Comparison of ENCODE assay signal across 9 mouse cellular contexts in genomic region chr11:87309329-87310074, GRCm38 (mm10). TPM values are rescaled to one million over a fixed set of nuclear protein-coding genes. Genes with fewer than 3 reads are reported as not detected.
A peak's percentile ranks its signal among the peaks of the same experiment; 100 is the strongest.
DNase-seq lines count a peak whose midpoint lies in the region; ATAC-seq and TF ChIP-seq lines count a peak whose summit lies in the region.
"Had no signal": no experiment of that assay in that cellular context is flagged by ENCODE, and none has a peak within 500 bp of the region (broad histone marks: within the 10 kb centered on the region; RNA-seq: fewer than 3 reads in every experiment).

No protein-coding gene starts in this region.

- TF ChIP-seq POLR2A in MEL (IDR thresholded peaks at IDR 0.05; ENCODE audit: control insufficient read depth in 1 of 2, insufficient read depth in 1 of 2, low read depth in 1 of 2, low read length in 2 of 2, poor library complexity in 1 of 2) = no peak

- no peaks in the 10 kb centered on the region for H3K79me2 ChIP-seq in MEL (ENCODE audit: control insufficient read depth, insufficient read depth, low read length, poor library complexity)

- H3K4me2 ChIP-seq in liver, embryonic 14.5 days (ENCODE audit: low read depth) = peak overlapping the region; percentile 27; the same call in 1 of the 2 replicates

- H3K4me3 ChIP-seq in layer of hippocampus, adult 2 months = no peak overlapping the region
- peak overlapping the region in 1 of 2 experiments; percentile 21; a peak in 2 of 4 replicates for H3K4me3 ChIP-seq in MEL (ENCODE audit: control insufficient read depth in 1 of 2, insufficient read depth in 1 of 2, low read depth in 2 of 2, low read length in 2 of 2)
- no peak overlapping the region for H3K4me3 ChIP-seq in liver, embryonic 14.5 days (ENCODE audit: insufficient read depth in 1 of 2, low read depth in 2 of 2, low read length in 2 of 2)

- no peak overlapping the region; the same call in 1 of the 2 replicates for H3K9ac ChIP-seq in MEL (ENCODE audit: control insufficient read depth, low read depth, low read length, poor library complexity, severe bottlenecking)
- no peak overlapping the region for H3K9ac ChIP-seq in liver, embryonic 14.5 days (replicated peaks)

- WGBS in liver, embryonic 14.5 days (ENCODE audit: insufficient replicate concordance) = 26% methylated on average over 8 of the region's 8 CpGs

- no peaks in the 10 kb centered on the region for H3K27me3 ChIP-seq in MEL (ENCODE audit: control insufficient read depth in 1 of 2, insufficient read depth in 2 of 2, low read length in 2 of 2)
- H3K27me3 ChIP-seq in liver, embryonic 14.5 days (ENCODE audit: control insufficient read depth, insufficient read depth, low read length) = no peaks in the 10 kb centered on the region

- H3K9me3 ChIP-seq in MEL (replicated peaks; ENCODE audit: insufficient read depth, low read length) = no peaks in the 10 kb centered on the region
- H3K9me3 ChIP-seq in liver, embryonic 14.5 days (ENCODE audit: control insufficient read depth, low read length) = no peaks in the 10 kb centered on the region

- TF ChIP-seq EP300 in MEL (IDR thresholded peaks at IDR 0.05; ENCODE audit: low read depth in 1 of 2, low read length in 2 of 2) = peak; percentile 97 to 100
- TF ChIP-seq EP300 in liver, embryonic 14.5 days (IDR thresholded peaks at IDR 0.05; ENCODE audit: low read depth) = peak; percentile 70

- TF ChIP-seq CTCF in layer of hippocampus, adult 2 months (conservative IDR thresholded peaks at IDR 0.05) = no peak
- TF ChIP-seq CTCF in MEL (IDR thresholded peaks at IDR 0.05 in 2 of 3, conservative IDR thresholded peaks at IDR 0.05 in 1 of 3; ENCODE audit: control insufficient read depth in 1 of 3, insufficient read depth in 1 of 3, low read depth in 2 of 3, low read length in 3 of 3, poor library complexity in 1 of 3, severe bottlenecking in 1 of 3) = no peak
- TF ChIP-seq CTCF in liver, embryonic 14.5 days (IDR thresholded peaks at IDR 0.05; ENCODE audit: low read depth) = no peak

- intact Hi-C loops in gastrocnemius, postnatal 14 days (cut with DNase I; ENCODE audit: low total_unique reads) = no loop called here

- TF ChIP-seq RAD21 in MEL (IDR thresholded peaks at IDR 0.05; ENCODE audit: low read depth, low read length) = no peak

- peaks cover 0 to 30% of the 10 kb centered on the region in 2 experiments; a peak in 2 of 4 replicates for H3K36me3 ChIP-seq in MEL (ENCODE audit: control insufficient read depth in 1 of 2, insufficient read depth in 2 of 2, low read length in 2 of 2)
- no peaks in the 10 kb centered on the region for H3K36me3 ChIP-seq in liver, embryonic 14.5 days (replicated peaks; ENCODE audit: control insufficient read depth, insufficient read depth, low read depth)

- no peak for DNase-seq in layer of hippocampus, adult 2 months (ENCODE audit: low spot score in 2 of 2)
- DNase-seq in layer of hippocampus, postnatal 25 days (ENCODE audit: extremely low spot score in 1 of 2, low spot score in 1 of 2) = no peak
- DNase-seq in MEL (ENCODE audit: low read depth, low spot score) = peak; percentile 98
- DNase-seq in brain, adult 2 months (ENCODE audit: low read depth, low spot score) = peak; percentile 75
- peak; percentile 39 to 46 (median 44) for DNase-seq in liver, embryonic 14.5 days (ENCODE audit: low read depth in 3 of 3, low spot score in 3 of 3)
- DNase-seq in cerebellum, postnatal 10 days = no peak
- DNase-seq in layer of hippocampus, adult 9-11 months = no peak
- DNase-seq in gastrocnemius, postnatal 14 days = no peak
- DNase-seq: midbrain, embryonic 14.5 days had no signal

- peak overlapping the region; percentile 51 for H3K27ac ChIP-seq in layer of hippocampus, adult 2 months
- peak overlapping the region; percentile 74 for H3K27ac ChIP-seq in MEL (ENCODE audit: control insufficient read depth, low read depth, low read length)
- H3K27ac ChIP-seq in liver, embryonic 14.5 days = peak overlapping the region; percentile 44

- peak; percentile 91 for ATAC-seq in liver, embryonic 14.5 days (ENCODE audit: insufficient read depth)

- H3K4me1 ChIP-seq in MEL (ENCODE audit: control insufficient read depth in 1 of 2, insufficient read depth in 2 of 2, low read length in 2 of 2) = peaks cover 25 to 27% of the 10 kb centered on the region in 2 experiments
- peaks cover 9 to 11% of the 10 kb centered on the region in 2 experiments for H3K4me1 ChIP-seq in liver, embryonic 14.5 days (replicated peaks; ENCODE audit: control insufficient read depth in 2 of 2, insufficient read depth in 2 of 2, low read length in 1 of 2)

TF ChIP-seq in MEL, 35 proteins besides CTCF, POLR2A, EP300 and RAD21:
- TF ChIP-seq MYB (IDR thresholded peaks at IDR 0.05; ENCODE audit: low read depth, low read length) (peak; percentile 75), MEF2A (IDR thresholded peaks at IDR 0.05; ENCODE audit: extremely low read depth, insufficient replicate concordance, low read depth, low read length, poor library complexity, severe bottlenecking) (no peak), SIN3A (IDR thresholded peaks at IDR 0.05; ENCODE audit: low read length) (peak; percentile 85), TCF12 (IDR thresholded peaks at IDR 0.05; ENCODE audit: low read depth, low read length) (peak; percentile 96), MYC (IDR thresholded peaks at IDR 0.05; ENCODE audit: low read depth, low read length) (peak; percentile 86), NELFE (IDR thresholded peaks at IDR 0.05; ENCODE audit: low read depth, low read length) (no peak), POLR2AphosphoS5 (IDR thresholded peaks at IDR 0.05; ENCODE audit: borderline replicate concordance, low read depth, low read length) (no peak), BHLHE40 (IDR thresholded peaks at IDR 0.05; ENCODE audit: borderline replicate concordance, low read depth, low read length) (peak; percentile 49; the same call in 1 of the 2 replicates), MAZ (IDR thresholded peaks at IDR 0.05; ENCODE audit: low read depth, low read length) (peak; percentile 87; the same call in 1 of the 2 replicates), MAX (IDR thresholded peaks at IDR 0.05; ENCODE audit: low read length) (peak; percentile 66), ELF1 (IDR thresholded peaks at IDR 0.05; ENCODE audit: low read depth, low read length) (no peak), HCFC1 (IDR thresholded peaks at IDR 0.05; ENCODE audit: low read depth, low read length) (0 out of 2 replicates have a peak, but pooled peaks have one; percentile 41), SMC3 (IDR thresholded peaks at IDR 0.05; ENCODE audit: low read depth, low read length) (0 out of 2 replicates have a peak, but pooled peaks have one; percentile 7), CHD1 (IDR thresholded peaks at IDR 0.05; ENCODE audit: low read depth, low read length) (no peak), ZKSCAN1 (IDR thresholded peaks at IDR 0.05; ENCODE audit: low read depth, low read length) (no peak), JUND (IDR thresholded peaks at IDR 0.05; ENCODE audit: low read depth, low read length) (peak; percentile 98), CHD2 (IDR thresholded peaks at IDR 0.05; ENCODE audit: low read length) (peak; percentile 28; the same call in 1 of the 2 replicates), ETS1 (IDR thresholded peaks at IDR 0.05; ENCODE audit: low read depth, low read length) (peak; percentile 98), UBTF (IDR thresholded peaks at IDR 0.05; ENCODE audit: borderline replicate concordance, insufficient read depth, low read depth, low read length) (no peak), NRF1 (IDR thresholded peaks at IDR 0.05; ENCODE audit: insufficient read depth, low read depth, low read length, poor library complexity, severe bottlenecking) (no peak), USF2 (IDR thresholded peaks at IDR 0.05; ENCODE audit: borderline replicate concordance in 1 of 2, insufficient read depth in 1 of 2, low read depth in 1 of 2, low read length in 2 of 2) (no peak), USF1 (IDR thresholded peaks at IDR 0.05; ENCODE audit: low read depth, low read length) (no peak), GATA1 (IDR thresholded peaks at IDR 0.05; ENCODE audit: low read depth, low read length) (peak; percentile 100), ZMIZ1 (IDR thresholded peaks at IDR 0.05; ENCODE audit: low read depth, low read length) (no peak; the same call in 1 of the 2 replicates), ZNF384 (IDR thresholded peaks at IDR 0.05; ENCODE audit: low read depth, low read length) (0 out of 2 replicates have a peak, but pooled peaks have one; percentile 5), POLR2AphosphoS2 (IDR thresholded peaks at IDR 0.05; ENCODE audit: low read length) (no peak), MXI1 (IDR thresholded peaks at IDR 0.05; ENCODE audit: low read depth, low read length) (no peak; the same call in 1 of the 2 replicates), TAL1 (IDR thresholded peaks at IDR 0.05; ENCODE audit: low read length) (peak; percentile 94), ZC3H11A (IDR thresholded peaks at IDR 0.05; ENCODE audit: low read depth, low read length) (no peak; the same call in 1 of the 2 replicates), MAFK (IDR thresholded peaks at IDR 0.05; ENCODE audit: borderline replicate concordance, low read depth, low read length) (peak; percentile 68; the same call in 1 of the 2 replicates), GABPA (IDR thresholded peaks at IDR 0.05; ENCODE audit: low read depth, low read length) (no peak), KAT2A (conservative IDR thresholded peaks at IDR 0.05; ENCODE audit: low read depth, low read length) (0 out of 2 replicates have a peak, but pooled peaks have one; percentile 25), TBP (IDR thresholded peaks at IDR 0.05; ENCODE audit: low read depth, low read length) (no peak), RCOR1 (IDR thresholded peaks at IDR 0.05; ENCODE audit: low read depth, low read length) (peak; percentile 93), E2F4 (IDR thresholded peaks at IDR 0.05; ENCODE audit: borderline replicate concordance, low read depth, low read length) (0 out of 2 replicates have a peak, but pooled peaks have one; percentile 23)

RNA-seq across cellular contexts. Expression of gene Ppm1e, which starts 49.3 kb away (rescaled TPM):
- total RNA-seq in layer of hippocampus, adult 2 months (2021) = 100 to 1,000 TPM; 249 to 267 TPM
- total RNA-seq in layer of hippocampus, postnatal 25 days (2021) = 100 to 1,000 TPM; 265 to 273 TPM
- 1.3 TPM in 2 replicates for total RNA-seq in MEL (2012; rRNA removed)
- 1 to 10 TPM in 1 of 2 experiments, not detected in 1; 2.8 TPM for polyA plus RNA-seq in MEL (2012; ENCODE audit: insufficient read depth in 1 of 2, insufficient read length in 2 of 2, low read depth in 1 of 2, low replicate concordance in 2 of 2, missing spikeins in 1 of 2)
- 1.6 and 2.0 TPM in 2 replicates for polyA plus RNA-seq in liver, embryonic 14.5 days (2012; rRNA removed)
- 1.7 and 1.9 TPM in 2 replicates for polyA plus RNA-seq in liver, embryonic 14.5 days (2014; fragmentation: Nextera tagmentation; extraction: Ambion mirVana)
- total RNA-seq in gastrocnemius, postnatal 14 days (2021) = under 1 TPM; 0.75 to 0.76 TPM

Comparison
In these comparisons a context has a peak if more than half of its experiments do, and no peak if none do; other contexts are left out.
1. DNase-seq: peak in MEL (single experiment), brain, adult 2 months (single experiment) and liver, embryonic 14.5 days (3 of 3); none in layer of hippocampus, adult 2 months (0 of 2), layer of hippocampus, postnatal 25 days (0 of 2), cerebellum, postnatal 10 days (0 of 2), layer of hippocampus, adult 9-11 months (single experiment) and gastrocnemius, postnatal 14 days (single experiment).
2. RNA of gene Ppm1e, which starts 49.3 kb away (total RNA-seq): 265 to 273 TPM in layer of hippocampus, postnatal 25 days and 249 to 267 TPM in layer of hippocampus, adult 2 months; 1.3 TPM in MEL and 0.75 to 0.76 TPM in gastrocnemius, postnatal 14 days; every median in the first group is over 100 times any median in the second.
3. Peak in every context shown above with its lines, with median percentiles within 50 percentile points of each other: H3K27ac ChIP-seq.